ENCODE assay signal across 14 mouse cellular contexts in genomic region chr14:119908032-119908675, GRCm38 (mm10).
A peak's percentile ranks its signal among the peaks of the same experiment; 100 is the strongest.
DNase-seq lines count a peak whose midpoint lies in the region; ATAC-seq lines count a peak whose summit lies in the region.
"Had no signal": no experiment of that assay in that cellular context is flagged by ENCODE, and none has a peak within 500 bp of the region (broad histone marks: within the 10 kb centered on the region; RNA-seq: fewer than 3 reads in every experiment).

No protein-coding gene starts in this region.

- no peaks in the 10 kb centered on the region for H3K27me3 ChIP-seq in heart, embryonic 13.5 days (replicated peaks)
- no peaks in the 10 kb centered on the region for H3K27me3 ChIP-seq in limb, embryonic 13.5 days
- H3K27me3 ChIP-seq in limb, embryonic 10.5 days (ENCODE audit: low read depth, poor library complexity, severe bottlenecking) = no peaks in the 10 kb centered on the region
- no peaks in the 10 kb centered on the region for H3K27me3 ChIP-seq in limb, embryonic 15.5 days
- H3K27me3 ChIP-seq in stomach, embryonic 14.5 days (ENCODE audit: control insufficient read depth, insufficient read depth, low read length) = no peaks in the 10 kb centered on the region
- H3K27me3 ChIP-seq: midbrain, embryonic 12.5 days; neural tube, embryonic 12.5 days had no signal

- peak overlapping the region; percentile 43 for H3K4me2 ChIP-seq in heart, embryonic 13.5 days
- H3K4me2 ChIP-seq in limb, embryonic 13.5 days (replicated peaks) = peak overlapping the region; percentile 46
- H3K4me2 ChIP-seq in limb, embryonic 15.5 days = 0 out of 2 replicates have a peak overlapping the region, but pooled peaks have one; percentile 4
- H3K4me2 ChIP-seq in stomach, embryonic 14.5 days (replicated peaks; ENCODE audit: low read depth, low read length) = 0 out of 2 replicates have a peak overlapping the region, but pooled peaks have one; percentile 7
- H3K4me2 ChIP-seq: midbrain, embryonic 12.5 days; neural tube, embryonic 12.5 days had no signal

- H3K36me3 ChIP-seq in heart, embryonic 13.5 days = no peaks in the 10 kb centered on the region
- H3K36me3 ChIP-seq in limb, embryonic 13.5 days = no peaks in the 10 kb centered on the region
- no peaks in the 10 kb centered on the region for H3K36me3 ChIP-seq in limb, embryonic 10.5 days
- H3K36me3 ChIP-seq in limb, embryonic 15.5 days = no peaks in the 10 kb centered on the region
- no peaks in the 10 kb centered on the region for H3K36me3 ChIP-seq in stomach, embryonic 14.5 days (ENCODE audit: control insufficient read depth, insufficient read depth, low read length)
- H3K36me3 ChIP-seq: midbrain, embryonic 12.5 days; neural tube, embryonic 12.5 days had no signal

- no peak for ATAC-seq in heart, embryonic 13.5 days (ENCODE audit: extremely low read depth, insufficient number of reproducible peaks, low FRiP score, low TSS enrichment)
- no peak; the same call in 1 of the 2 replicates for ATAC-seq in limb, embryonic 13.5 days (ENCODE audit: low FRiP score, low read depth)
- ATAC-seq in limb, embryonic 15.5 days (ENCODE audit: insufficient number of reproducible peaks, low FRiP score, low TSS enrichment, low read depth) = no peak
- no peak for ATAC-seq in stomach, embryonic 14.5 days (ENCODE audit: insufficient number of reproducible peaks, insufficient read depth, low FRiP score, low read depth)
- ATAC-seq in erythroblast, adult 5-6 weeks (replicated peaks; ENCODE audit: low FRiP score, poor library complexity, severe bottlenecking) = no peak

- no peak for DNase-seq in heart, adult 18-20 months
- DNase-seq in limb, embryonic 10.5 days (ENCODE audit: low spot score) = no peak
- no peak for DNase-seq in cerebellum, adult 11 months
- DNase-seq: adrenal gland, postnatal 10 days; heart, postnatal 4 days; kidney, postnatal 36 days; retina, postnatal 1 day had no signal

- no peak overlapping the region for H3K9ac ChIP-seq in heart, embryonic 13.5 days
- no peak overlapping the region for H3K9ac ChIP-seq in limb, embryonic 13.5 days
- no peak overlapping the region for H3K9ac ChIP-seq in limb, embryonic 15.5 days
- H3K9ac ChIP-seq in stomach, embryonic 14.5 days (replicated peaks; ENCODE audit: low read depth, low read length) = no peak overlapping the region
- H3K9ac ChIP-seq: midbrain, embryonic 12.5 days; neural tube, embryonic 12.5 days had no signal

- H3K4me3 ChIP-seq in heart, embryonic 13.5 days = no peak overlapping the region
- no peak overlapping the region for H3K4me3 ChIP-seq in limb, embryonic 13.5 days
- H3K4me3 ChIP-seq in limb, embryonic 10.5 days = no peak overlapping the region
- 0 out of 2 replicates have a peak overlapping the region, but pooled peaks have one; percentile 4 for H3K4me3 ChIP-seq in limb, embryonic 15.5 days
- H3K4me3 ChIP-seq in stomach, embryonic 14.5 days (ENCODE audit: low read depth, low read length) = no peak overlapping the region
- H3K4me3 ChIP-seq: midbrain, embryonic 12.5 days; neural tube, embryonic 12.5 days had no signal

- no peaks in the 10 kb centered on the region for H3K9me3 ChIP-seq in heart, embryonic 13.5 days
- H3K9me3 ChIP-seq in limb, embryonic 13.5 days = no peaks in the 10 kb centered on the region
- H3K9me3 ChIP-seq in limb, embryonic 10.5 days (replicated peaks) = no peaks in the 10 kb centered on the region
- no peaks in the 10 kb centered on the region for H3K9me3 ChIP-seq in limb, embryonic 15.5 days
- H3K9me3 ChIP-seq in stomach, embryonic 14.5 days (ENCODE audit: control insufficient read depth, low read depth, low read length) = no peaks in the 10 kb centered on the region
- H3K9me3 ChIP-seq: midbrain, embryonic 12.5 days; neural tube, embryonic 12.5 days had no signal

- H3K27ac ChIP-seq in heart, embryonic 13.5 days (replicated peaks) = no peak overlapping the region
- H3K27ac ChIP-seq in limb, embryonic 13.5 days = peak overlapping the region; percentile 24; the same call in 1 of the 2 replicates
- H3K27ac ChIP-seq in limb, embryonic 10.5 days = no peak overlapping the region
- 0 out of 2 replicates have a peak overlapping the region, but pooled peaks have one; percentile 1 for H3K27ac ChIP-seq in limb, embryonic 15.5 days
- H3K27ac ChIP-seq in stomach, embryonic 14.5 days (ENCODE audit: low read length) = no peak overlapping the region
- H3K27ac ChIP-seq: midbrain, embryonic 12.5 days; neural tube, embryonic 12.5 days had no signal

- WGBS in heart, embryonic 13.5 days = 49% methylated on average over 13 of the region's 13 CpGs
- WGBS in limb, embryonic 13.5 days = 45% methylated on average over 13 of the region's 13 CpGs
- 91% methylated on average over 13 of the region's 13 CpGs for WGBS in limb, embryonic 10.5 days
- WGBS in limb, embryonic 15.5 days = 33% methylated on average over 13 of the region's 13 CpGs
- WGBS in stomach, embryonic 14.5 days = 59% methylated on average over 13 of the region's 13 CpGs

- H3K4me1 ChIP-seq in heart, embryonic 13.5 days = peaks cover 6% of the 10 kb centered on the region; the same call in 1 of the 2 replicates
- peaks cover 10% of the 10 kb centered on the region; the same call in 1 of the 2 replicates for H3K4me1 ChIP-seq in limb, embryonic 13.5 days
- no peaks in the 10 kb centered on the region for H3K4me1 ChIP-seq in limb, embryonic 10.5 days
- 0 out of 2 replicates have a peak, but pooled peaks cover 4% of the 10 kb centered on the region for H3K4me1 ChIP-seq in limb, embryonic 15.5 days
- H3K4me1 ChIP-seq in stomach, embryonic 14.5 days (ENCODE audit: control insufficient read depth, insufficient read depth, low read length) = 0 out of 2 replicates have a peak, but pooled peaks cover 3% of the 10 kb centered on the region
- H3K4me1 ChIP-seq: midbrain, embryonic 12.5 days; neural tube, embryonic 12.5 days had no signal

Comparison
In these comparisons a context has a peak if more than half of its experiments do, and no peak if none do; other contexts are left out.
1. H3K27ac ChIP-seq: peak in limb, embryonic 13.5 days (single experiment) and limb, embryonic 15.5 days (single experiment); none in heart, embryonic 13.5 days (single experiment), limb, embryonic 10.5 days (single experiment) and stomach, embryonic 14.5 days (single experiment).
2. Peak in every context shown above with its lines, with median percentiles within 50 percentile points of each other: H3K4me2 ChIP-seq.